Mouse (Mus musculus) cerebellum, adult 8-10 months (tissue): ENCODE data around the gene Serinc2.
"Not testable (repeated sequence)": the region's sequence is repeated elsewhere in the genome, so short reads cannot be mapped to it uniquely, and the experiment has no call there.

ENCODE experiments used
- DNase-seq: peaks from one replicate; pipeline ENCODE4 v3.0.0; 2022

Serinc2 gene

GRCm38 (mm10) chr4:130252441-130253157, 26.4 kb downstream of the Serinc2 start:
- DNase-seq = no peak

GRCm38 (mm10) chr4:130251763-130252162, 27.2 kb downstream of the Serinc2 start:
- no peak for DNase-seq

- no peak for DNase-seq
These were observed 27.8 kb downstream of the Serinc2 start for GRCm38 (mm10) chr4:130251172-130251705.

- no peak for DNase-seq
These were observed 30.4 kb downstream of the Serinc2 start for GRCm38 (mm10) chr4:130248636-130249035.

- peak; percentile 72 for DNase-seq
These were observed 32.9 kb downstream of the Serinc2 start for GRCm38 (mm10) chr4:130246132-130246531.

- DNase-seq = no peak
These were observed 34.3 kb downstream of the Serinc2 start for GRCm38 (mm10) chr4:130244749-130245148.

- DNase-seq = not testable (repeated sequence)
These were observed 35.4 kb downstream of the Serinc2 start for GRCm38 (mm10) chr4:130243621-130244020.

GRCm38 (mm10) chr4:130242956-130243355, 36.0 kb downstream of the Serinc2 start:
- no peak for DNase-seq

GRCm38 (mm10) chr4:130240695-130241094, 38.3 kb downstream of the Serinc2 start:
- DNase-seq = no peak

- DNase-seq = no peak
These were observed 41.4 kb downstream of the Serinc2 start for GRCm38 (mm10) chr4:130237607-130238006.

GRCm38 (mm10) chr4:130236361-130236760, 42.6 kb downstream of the Serinc2 start:
- no peak for DNase-seq

- DNase-seq = no peak
These were observed 54.9 kb downstream of the Serinc2 start for GRCm38 (mm10) chr4:130224071-130224470.

- DNase-seq = no peak
These were observed 56.8 kb downstream of the Serinc2 start, which contains the start of gene Gm853 for GRCm38 (mm10) chr4:130222179-130222578. Gm853 (minus strand) TSS chr4:130222401.

GRCm38 (mm10) chr4:130220176-130220575, 58.8 kb downstream of the Serinc2 start:
- no peak for DNase-seq

GRCm38 (mm10) chr4:130215392-130215791, 63.6 kb downstream of the Serinc2 start:
- DNase-seq = no peak

- no peak for DNase-seq
These were observed 65.1 kb downstream of the Serinc2 start for GRCm38 (mm10) chr4:130213857-130214256.

GRCm38 (mm10) chr4:130213197-130213596, 65.8 kb downstream of the Serinc2 start:
- no peak for DNase-seq

- DNase-seq = no peak
These were observed 66.6 kb downstream of the Serinc2 start for GRCm38 (mm10) chr4:130212421-130212820.

GRCm38 (mm10) chr4:130211870-130212269, 67.1 kb downstream of the Serinc2 start:
- DNase-seq = no peak
